8 mouse cellular contexts compared by ENCODE assay signal in the genomic region with DNA sequence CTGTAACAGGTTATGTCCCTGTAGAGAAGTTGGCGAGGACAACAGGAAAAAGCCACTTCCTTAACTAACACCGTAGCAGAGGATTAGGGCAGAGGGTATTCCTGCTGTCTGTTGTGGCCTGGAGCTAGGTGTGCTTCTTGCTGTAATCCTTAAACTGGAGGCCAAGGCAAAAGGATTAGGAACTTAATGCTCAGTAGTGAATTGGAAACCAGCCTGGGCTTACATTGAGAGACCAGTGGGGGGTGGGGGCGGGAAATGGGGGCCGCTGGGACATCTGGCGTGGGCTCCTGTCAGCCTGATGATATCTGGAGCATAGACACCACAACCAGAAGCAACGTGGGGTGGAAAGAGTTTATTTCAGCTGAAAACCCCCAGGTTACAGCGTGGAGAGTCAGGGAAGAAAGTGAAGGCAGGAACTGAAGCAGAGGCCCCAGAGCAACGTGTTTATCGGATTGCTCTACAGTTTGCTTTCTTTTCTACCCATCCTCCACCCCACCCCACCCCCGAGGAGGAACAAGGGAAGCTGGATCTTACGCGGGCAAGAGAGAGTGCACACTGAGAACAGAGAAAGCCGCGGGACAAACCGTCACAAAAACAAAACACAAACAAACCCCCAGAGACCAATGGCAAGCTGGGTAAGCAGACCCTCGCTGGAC. TPM values are rescaled to one million over a fixed set of nuclear protein-coding genes. Genes with fewer than 3 reads are reported as not detected.
A peak's percentile ranks its signal among the peaks of the same experiment; 100 is the strongest.
DNase-seq lines count a peak whose midpoint lies in the region; ATAC-seq and TF ChIP-seq lines count a peak whose summit lies in the region.

No protein-coding gene starts in this region.

- peaks cover 10% of the 10 kb centered on the region; the same call in 1 of the 2 replicates for H3K4me1 ChIP-seq in kidney, adult 2 months (ENCODE audit: control insufficient read depth, insufficient read depth, low read length)
- no peaks in the 10 kb centered on the region; the same call in 1 of the 2 replicates for H3K4me1 ChIP-seq in embryonic facial prominence, embryonic 11.5 days (ENCODE audit: control insufficient read depth, insufficient read depth, low read length)
- peaks cover 4% of the 10 kb centered on the region; the same call in 1 of the 2 replicates for H3K4me1 ChIP-seq in intestine, embryonic 14.5 days (replicated peaks; ENCODE audit: control insufficient read depth, insufficient read depth, low read length)
- H3K4me1 ChIP-seq in midbrain, embryonic 15.5 days = 0 out of 2 replicates have a peak, but pooled peaks cover 3% of the 10 kb centered on the region

- peak overlapping the region; percentile 40 for H3K4me2 ChIP-seq in embryonic facial prominence, embryonic 11.5 days (ENCODE audit: low read depth, low read length)
- H3K4me2 ChIP-seq in intestine, embryonic 14.5 days (ENCODE audit: low read length) = peak overlapping the region; percentile 47
- H3K4me2 ChIP-seq in midbrain, embryonic 15.5 days = peak overlapping the region; percentile 34

- no peak overlapping the region for H3K27ac ChIP-seq in kidney, adult 2 months (ENCODE audit: insufficient read depth, low read depth, low read length)
- H3K27ac ChIP-seq in embryonic facial prominence, embryonic 11.5 days (replicated peaks; ENCODE audit: low read depth, low read length) = no peak overlapping the region; the same call in 1 of the 2 replicates
- H3K27ac ChIP-seq in intestine, embryonic 14.5 days (ENCODE audit: low read depth) = peak overlapping the region; percentile 40; the same call in 1 of the 2 replicates
- H3K27ac ChIP-seq in midbrain, embryonic 15.5 days = 0 out of 2 replicates have a peak overlapping the region, but pooled peaks have one; percentile 9

- no peak for TF ChIP-seq CTCF in kidney, adult 2 months (conservative IDR thresholded peaks at IDR 0.05; ENCODE audit: insufficient read depth, insufficient read length, low read depth, low read length)

- H3K27me3 ChIP-seq in kidney, adult 2 months (replicated peaks; ENCODE audit: control insufficient read depth, insufficient read depth, low read length) = no peaks in the 10 kb centered on the region
- H3K27me3 ChIP-seq in embryonic facial prominence, embryonic 11.5 days (ENCODE audit: control insufficient read depth, insufficient read depth, low read length) = no peaks in the 10 kb centered on the region
- no peaks in the 10 kb centered on the region for H3K27me3 ChIP-seq in intestine, embryonic 14.5 days (replicated peaks; ENCODE audit: control insufficient read depth, insufficient read depth, low read length)
- H3K27me3 ChIP-seq in midbrain, embryonic 15.5 days (replicated peaks) = no peaks in the 10 kb centered on the region

- no peaks in the 10 kb centered on the region for H3K36me3 ChIP-seq in kidney, adult 2 months (ENCODE audit: control insufficient read depth, insufficient read depth, low read length)
- no peaks in the 10 kb centered on the region for H3K36me3 ChIP-seq in embryonic facial prominence, embryonic 11.5 days (replicated peaks; ENCODE audit: control insufficient read depth, insufficient read depth, low read depth, low read length)
- H3K36me3 ChIP-seq in intestine, embryonic 14.5 days (ENCODE audit: control insufficient read depth, insufficient read depth, low read length) = no peaks in the 10 kb centered on the region
- no peaks in the 10 kb centered on the region for H3K36me3 ChIP-seq in midbrain, embryonic 15.5 days (replicated peaks)

- peak overlapping the region; percentile 61 for H3K9ac ChIP-seq in embryonic facial prominence, embryonic 11.5 days (replicated peaks; ENCODE audit: low read length)
- 0 out of 2 replicates have a peak overlapping the region, but pooled peaks have one; percentile 14 for H3K9ac ChIP-seq in intestine, embryonic 14.5 days (ENCODE audit: low read length)
- 0 out of 2 replicates have a peak overlapping the region, but pooled peaks have one; percentile 1 for H3K9ac ChIP-seq in midbrain, embryonic 15.5 days

- no peak for DNase-seq in kidney, adult 2 months
- no peak for DNase-seq in kidney, adult 18-20 months
- peak; percentile 48 for DNase-seq in embryonic facial prominence, embryonic 11.5 days (ENCODE audit: low spot score)
- no peak for DNase-seq in intestine, embryonic 14.5 days (ENCODE audit: low spot score)
- no peak for DNase-seq in layer of hippocampus, adult 8-10 months (ENCODE audit: low spot score in 2 of 2)
- DNase-seq in adrenal gland, postnatal 14 days = no peak
- no peak for DNase-seq in adrenal gland, postnatal 36 days

- no peak for TF ChIP-seq POLR2A in kidney, adult 2 months (IDR thresholded peaks at IDR 0.05; ENCODE audit: low read depth, low read length)

- peak overlapping the region; percentile 30; the same call in 1 of the 2 replicates for H3K4me3 ChIP-seq in kidney, adult 2 months (ENCODE audit: insufficient read depth, low read depth, low read length)
- 0 out of 2 replicates have a peak overlapping the region, but pooled peaks have one; percentile 6 for H3K4me3 ChIP-seq in embryonic facial prominence, embryonic 11.5 days (ENCODE audit: low read depth, low read length)
- H3K4me3 ChIP-seq in intestine, embryonic 14.5 days (ENCODE audit: low read depth, low read length) = peak overlapping the region; percentile 16
- 0 out of 2 replicates have a peak overlapping the region, but pooled peaks have one; percentile 7 for H3K4me3 ChIP-seq in midbrain, embryonic 15.5 days

- H3K9me3 ChIP-seq in embryonic facial prominence, embryonic 11.5 days (replicated peaks; ENCODE audit: control insufficient read depth, low read length) = no peaks in the 10 kb centered on the region
- no peaks in the 10 kb centered on the region for H3K9me3 ChIP-seq in intestine, embryonic 14.5 days (ENCODE audit: control insufficient read depth, low read length)
- no peaks in the 10 kb centered on the region for H3K9me3 ChIP-seq in midbrain, embryonic 15.5 days

- no peak for ATAC-seq in embryonic facial prominence, embryonic 11.5 days (replicated peaks; ENCODE audit: insufficient number of reproducible peaks, low FRiP score, low TSS enrichment, low read depth)
- ATAC-seq in intestine, embryonic 14.5 days (replicated peaks; ENCODE audit: low FRiP score, low TSS enrichment, low read depth) = no peak
- no peak for ATAC-seq in midbrain, embryonic 15.5 days (replicated peaks)

- WGBS in kidney, adult 2 months = 29% methylated on average over 16 of the region's 16 CpGs
- 4% methylated on average over 16 of the region's 16 CpGs for WGBS in embryonic facial prominence, embryonic 11.5 days
- WGBS in intestine, embryonic 14.5 days = 11% methylated on average over 16 of the region's 16 CpGs
- WGBS in midbrain, embryonic 15.5 days = 2% methylated on average over 16 of the region's 16 CpGs

RNA-seq across cellular contexts. Expression of a gene that starts 18.9 kb away (rescaled TPM):
- 751 and 939 TPM in 2 replicates for polyA plus RNA-seq in kidney, adult 2 months (2012; rRNA removed)
- polyA plus RNA-seq in embryonic facial prominence, embryonic 11.5 days (2014; fragmentation: Nextera tagmentation; extraction: Ambion mirVana) = 46.9 and 53.6 TPM in 2 replicates
- polyA plus RNA-seq in intestine, embryonic 14.5 days (2014; fragmentation: Nextera tagmentation; extraction: Ambion mirVana) = 74.6 and 83.1 TPM in 2 replicates
- 28.6 and 29.2 TPM in 2 replicates for polyA plus RNA-seq in midbrain, embryonic 15.5 days (2015; fragmentation: Nextera tagmentation; extraction: Ambion mirVana)
- 10 to 100 TPM; 22.9 to 28.6 (median 25.0) TPM for total RNA-seq in layer of hippocampus, adult 8-10 months (2022)
- 50.7 and 64.4 TPM in 2 replicates for total RNA-seq in adrenal gland, postnatal 14 days (2021)
- 100 to 1,000 TPM; 105 to 115 TPM for total RNA-seq in adrenal gland, postnatal 36 days (2021)

RNA-seq across cellular contexts. Expression of a gene that starts 20.0 kb away (rescaled TPM):
- 52.8 and 77.3 TPM in 2 replicates for polyA plus RNA-seq in kidney, adult 2 months (2012; rRNA removed)
- polyA plus RNA-seq in embryonic facial prominence, embryonic 11.5 days (2014; fragmentation: Nextera tagmentation; extraction: Ambion mirVana) = 0.43 and 0.91 TPM in 2 replicates
- polyA plus RNA-seq in intestine, embryonic 14.5 days (2014; fragmentation: Nextera tagmentation; extraction: Ambion mirVana) = 0.42 and 0.50 TPM in 2 replicates
- polyA plus RNA-seq in midbrain, embryonic 15.5 days (2015; fragmentation: Nextera tagmentation; extraction: Ambion mirVana) = 0.17 and 0.19 TPM in 2 replicates
- total RNA-seq in layer of hippocampus, adult 8-10 months (2022) = under 1 TPM in 1 of 4 experiments, not detected in 3; 0.25 TPM
- total RNA-seq in adrenal gland, postnatal 14 days (2021) = 2.3 and 11.7 TPM in 2 replicates
- total RNA-seq in adrenal gland, postnatal 36 days (2021) = 1 to 10 TPM in 1 of 2 experiments, under 1 TPM in 1; 0.86 to 1.9 TPM

RNA-seq across cellular contexts. Expression of a gene that starts 26.1 kb away (rescaled TPM):
- 282 and 300 TPM in 2 replicates for polyA plus RNA-seq in kidney, adult 2 months (2012; rRNA removed)
- polyA plus RNA-seq in embryonic facial prominence, embryonic 11.5 days (2014; fragmentation: Nextera tagmentation; extraction: Ambion mirVana) = 161 and 162 TPM in 2 replicates
- 218 and 226 TPM in 2 replicates for polyA plus RNA-seq in intestine, embryonic 14.5 days (2014; fragmentation: Nextera tagmentation; extraction: Ambion mirVana)
- 112 and 115 TPM in 2 replicates for polyA plus RNA-seq in midbrain, embryonic 15.5 days (2015; fragmentation: Nextera tagmentation; extraction: Ambion mirVana)
- total RNA-seq in layer of hippocampus, adult 8-10 months (2022) = 10 to 100 TPM; 63.7 to 66.0 (median 64.4) TPM
- 161 TPM in 2 replicates for total RNA-seq in adrenal gland, postnatal 14 days (2021)
- 100 to 1,000 TPM; 110 to 111 TPM for total RNA-seq in adrenal gland, postnatal 36 days (2021)

RNA-seq across cellular contexts. Expression of a gene that starts 39.0 kb away (rescaled TPM):
- polyA plus RNA-seq in kidney, adult 2 months (2012; rRNA removed) = 129 and 131 TPM in 2 replicates
- 223 and 249 TPM in 2 replicates for polyA plus RNA-seq in embryonic facial prominence, embryonic 11.5 days (2014; fragmentation: Nextera tagmentation; extraction: Ambion mirVana)
- 191 and 209 TPM in 2 replicates for polyA plus RNA-seq in intestine, embryonic 14.5 days (2014; fragmentation: Nextera tagmentation; extraction: Ambion mirVana)
- polyA plus RNA-seq in midbrain, embryonic 15.5 days (2015; fragmentation: Nextera tagmentation; extraction: Ambion mirVana) = 249 and 264 TPM in 2 replicates
- total RNA-seq in layer of hippocampus, adult 8-10 months (2022) = 10 to 100 TPM; 61.1 to 68.7 (median 63.3) TPM
- total RNA-seq in adrenal gland, postnatal 14 days (2021) = 52.6 and 67.9 TPM in 2 replicates
- total RNA-seq in adrenal gland, postnatal 36 days (2021) = 10 to 100 TPM; 58.0 to 73.4 TPM

RNA-seq across cellular contexts. Expression of a gene that starts 40.4 kb away (rescaled TPM):
- 9.5 TPM in 1 of 2 replicates, not detected in the other for polyA plus RNA-seq in kidney, adult 2 months (2012; rRNA removed)
- not detected in 2 replicates for polyA plus RNA-seq in embryonic facial prominence, embryonic 11.5 days (2014; fragmentation: Nextera tagmentation; extraction: Ambion mirVana)
- polyA plus RNA-seq in intestine, embryonic 14.5 days (2014; fragmentation: Nextera tagmentation; extraction: Ambion mirVana) = 0.24 TPM in 1 of 2 replicates, not detected in the other
- not detected in 2 replicates for polyA plus RNA-seq in midbrain, embryonic 15.5 days (2015; fragmentation: Nextera tagmentation; extraction: Ambion mirVana)
- not detected for total RNA-seq in layer of hippocampus, adult 8-10 months (2022)
- total RNA-seq in adrenal gland, postnatal 14 days (2021) = 0.48 TPM in 1 of 2 replicates, not detected in the other
- total RNA-seq in adrenal gland, postnatal 36 days (2021) = 1 to 10 TPM in 1 of 2 experiments, under 1 TPM in 1; 0.56 to 1.3 TPM

Comparison
In these comparisons a context has a peak if more than half of its experiments do, and no peak if none do; other contexts are left out.
1. H3K27ac ChIP-seq: peak in intestine, embryonic 14.5 days (single experiment) and midbrain, embryonic 15.5 days (single experiment); none in kidney, adult 2 months (single experiment) and embryonic facial prominence, embryonic 11.5 days (single experiment).
2. H3K9ac ChIP-seq: peak in every context shown above with its lines; median percentile 61 in embryonic facial prominence, embryonic 11.5 days; 14 in intestine, embryonic 14.5 days; 1 in midbrain, embryonic 15.5 days.
3. RNA of a gene that starts 20.0 kb away (polyA plus RNA-seq): 52.8 to 77.3 TPM in kidney, adult 2 months; 0.42 to 0.50 TPM in intestine, embryonic 14.5 days, 0.43 to 0.91 TPM in embryonic facial prominence, embryonic 11.5 days and 0.17 to 0.19 TPM in midbrain, embryonic 15.5 days; every median in the first group is over 10 times any median in the second.
4. Peak in every context shown above with its lines, with median percentiles within 50 percentile points of each other: H3K4me3 ChIP-seq and H3K4me2 ChIP-seq.